Mouse (Mus musculus): ENCODE data around the gene Upk3bl. TPM values are rescaled to one million over a fixed set of nuclear protein-coding genes. Genes with fewer than 3 reads are reported as not detected.

Upk3bl gene
- polyA plus RNA-seq, 1 experiment from 2014 or later = 28.1 TPM

GRCm38 (mm10) chr5:136084891-136085651 lies 30.8 kb downstream of the Upk3bl start:
- peak overlapping the region; percentile 56; the same call in 1 of the 2 replicates for H3K9ac ChIP-seq (ENCODE audit: low read depth, low read length)
- peak overlapping the region; percentile 46 for H3K4me3 ChIP-seq (ENCODE audit: low read depth, low read length)
- peak; percentile 77 for DNase-seq (ENCODE audit: low spot score)
- 0 out of 2 replicates have a peak, but pooled peaks cover 10% of the 10 kb centered on the region for H3K4me1 ChIP-seq (ENCODE audit: control insufficient read depth, insufficient read depth, low read length)
- 12% methylated on average over 16 of the region's 21 CpGs for WGBS
- no peak overlapping the region for H3K27ac ChIP-seq (replicated peaks; ENCODE audit: low read depth, low read length)
- H3K36me3 ChIP-seq (ENCODE audit: control insufficient read depth, insufficient read depth, low read length) = no peaks in the 10 kb centered on the region
- ATAC-seq (ENCODE audit: low read depth) = peak; percentile 32; the same call in 1 of the 2 replicates
- H3K9me3 ChIP-seq (ENCODE audit: control insufficient read depth, low read length) = no peaks in the 10 kb centered on the region
- H3K27me3 ChIP-seq (replicated peaks; ENCODE audit: control insufficient read depth, insufficient read depth, low read length) = peaks cover 6% of the 10 kb centered on the region
- H3K4me2 ChIP-seq (ENCODE audit: low read depth, low read length) = peak overlapping the region; percentile 64

- H3K36me3 ChIP-seq (ENCODE audit: control insufficient read depth, insufficient read depth, low read length) = no peaks in the 10 kb centered on the region
- no peak overlapping the region for H3K27ac ChIP-seq (replicated peaks; ENCODE audit: low read depth, low read length)
- ATAC-seq (ENCODE audit: low read depth) (no peak), DNase-seq (ENCODE audit: low spot score) (no peak)
- no peak overlapping the region for H3K4me3 ChIP-seq (ENCODE audit: low read depth, low read length)
- 88% methylated on average over 8 of the region's 8 CpGs for WGBS
- no peaks in the 10 kb centered on the region for H3K9me3 ChIP-seq (ENCODE audit: control insufficient read depth, low read length)
- H3K27me3 ChIP-seq (replicated peaks; ENCODE audit: control insufficient read depth, insufficient read depth, low read length) = peaks cover 6% of the 10 kb centered on the region
- H3K9ac ChIP-seq (ENCODE audit: low read depth, low read length) = no peak overlapping the region
- H3K4me1 ChIP-seq (ENCODE audit: control insufficient read depth, insufficient read depth, low read length) = 0 out of 2 replicates have a peak, but pooled peaks cover 10% of the 10 kb centered on the region
- H3K4me2 ChIP-seq (ENCODE audit: low read depth, low read length) = no peak overlapping the region
These were observed 32.0 kb downstream of the Upk3bl start for GRCm38 (mm10) chr5:136086290-136086689.

GRCm38 (mm10) chr5:136088821-136089575 lies 34.7 kb downstream of the Upk3bl start:
- Histone ChIP-seq H3K9me3 (ENCODE audit: control insufficient read depth, low read length) (no peaks in the 10 kb centered on the region), H3K27ac (replicated peaks; ENCODE audit: low read depth, low read length) (no peak overlapping the region), H3K27me3 (replicated peaks; ENCODE audit: control insufficient read depth, insufficient read depth, low read length) (peaks cover 6% of the 10 kb centered on the region), H3K4me1 (ENCODE audit: control insufficient read depth, insufficient read depth, low read length) (0 out of 2 replicates have a peak, but pooled peaks cover 10% of the 10 kb centered on the region), H3K9ac (ENCODE audit: low read depth, low read length) (no peak overlapping the region), H3K4me3 (ENCODE audit: low read depth, low read length) (no peak overlapping the region), H3K36me3 (ENCODE audit: control insufficient read depth, insufficient read depth, low read length) (no peaks in the 10 kb centered on the region), H3K4me2 (ENCODE audit: low read depth, low read length) (no peak overlapping the region)
- 15% methylated on average over 14 of the region's 14 CpGs for WGBS
- no peak for DNase-seq (ENCODE audit: low spot score)
- no peak for ATAC-seq (ENCODE audit: low read depth)

- Histone ChIP-seq H3K9me3 (ENCODE audit: control insufficient read depth, low read length) (no peaks in the 10 kb centered on the region), H3K27ac (replicated peaks; ENCODE audit: low read depth, low read length) (no peak overlapping the region), H3K9ac (ENCODE audit: low read depth, low read length) (no peak overlapping the region), H3K4me3 (ENCODE audit: low read depth, low read length) (no peak overlapping the region), H3K4me2 (ENCODE audit: low read depth, low read length) (no peak overlapping the region), H3K4me1 (ENCODE audit: control insufficient read depth, insufficient read depth, low read length) (no peaks in the 10 kb centered on the region), H3K27me3 (replicated peaks; ENCODE audit: control insufficient read depth, insufficient read depth, low read length) (no peaks in the 10 kb centered on the region), H3K36me3 (ENCODE audit: control insufficient read depth, insufficient read depth, low read length) (no peaks in the 10 kb centered on the region)
- no peak for DNase-seq (ENCODE audit: low spot score)
- no peak for ATAC-seq (ENCODE audit: low read depth)
- WGBS = 65% methylated on average over 5 of the region's 5 CpGs
These were observed 37.6 kb downstream of the Upk3bl start for GRCm38 (mm10) chr5:136091927-136092326.

GRCm38 (mm10) chr5:136094249-136095010 lies 40.1 kb downstream of the Upk3bl start:
- Histone ChIP-seq H3K9me3 (ENCODE audit: control insufficient read depth, low read length) (no peaks in the 10 kb centered on the region), H3K9ac (ENCODE audit: low read depth, low read length) (no peak overlapping the region), H3K36me3 (ENCODE audit: control insufficient read depth, insufficient read depth, low read length) (no peaks in the 10 kb centered on the region), H3K4me2 (ENCODE audit: low read depth, low read length) (no peak overlapping the region), H3K27me3 (replicated peaks; ENCODE audit: control insufficient read depth, insufficient read depth, low read length) (no peaks in the 10 kb centered on the region), H3K4me1 (ENCODE audit: control insufficient read depth, insufficient read depth, low read length) (no peaks in the 10 kb centered on the region), H3K27ac (replicated peaks; ENCODE audit: low read depth, low read length) (no peak overlapping the region), H3K4me3 (ENCODE audit: low read depth, low read length) (no peak overlapping the region)
- ATAC-seq (ENCODE audit: low read depth) = peak; percentile 39; the same call in 1 of the 2 replicates
- WGBS = 47% methylated on average over 8 of the region's 8 CpGs
- DNase-seq (ENCODE audit: low spot score) = peak; percentile 41

GRCm38 (mm10) chr5:136095089-136095488 lies 40.8 kb downstream of the Upk3bl start:
- H3K9ac ChIP-seq (ENCODE audit: low read depth, low read length) = no peak overlapping the region
- ATAC-seq (ENCODE audit: low read depth) (no peak), DNase-seq (ENCODE audit: low spot score) (no peak)
- H3K9me3 ChIP-seq (ENCODE audit: control insufficient read depth, low read length) = no peaks in the 10 kb centered on the region
- H3K4me2 ChIP-seq (ENCODE audit: low read depth, low read length) = no peak overlapping the region
- no peak overlapping the region for H3K27ac ChIP-seq (replicated peaks; ENCODE audit: low read depth, low read length)
- H3K4me1 ChIP-seq (ENCODE audit: control insufficient read depth, insufficient read depth, low read length) = no peaks in the 10 kb centered on the region
- H3K4me3 ChIP-seq (ENCODE audit: low read depth, low read length) = no peak overlapping the region
- H3K27me3 ChIP-seq (replicated peaks; ENCODE audit: control insufficient read depth, insufficient read depth, low read length) = no peaks in the 10 kb centered on the region
- no peaks in the 10 kb centered on the region for H3K36me3 ChIP-seq (ENCODE audit: control insufficient read depth, insufficient read depth, low read length)
- 75% methylated on average over 7 of the region's 7 CpGs for WGBS

GRCm38 (mm10) chr5:136098536-136098935 lies 44.2 kb downstream of the Upk3bl start:
- DNase-seq (ENCODE audit: low spot score) (no peak), ATAC-seq (ENCODE audit: low read depth) (no peak)
- Histone ChIP-seq H3K4me1 (ENCODE audit: control insufficient read depth, insufficient read depth, low read length) (peaks cover 3% of the 10 kb centered on the region; the same call in 1 of the 2 replicates), H3K27ac (replicated peaks; ENCODE audit: low read depth, low read length) (no peak overlapping the region), H3K36me3 (ENCODE audit: control insufficient read depth, insufficient read depth, low read length) (no peaks in the 10 kb centered on the region), H3K4me2 (ENCODE audit: low read depth, low read length) (no peak overlapping the region), H3K9ac (ENCODE audit: low read depth, low read length) (no peak overlapping the region), H3K9me3 (ENCODE audit: control insufficient read depth, low read length) (no peaks in the 10 kb centered on the region), H3K4me3 (ENCODE audit: low read depth, low read length) (no peak overlapping the region), H3K27me3 (replicated peaks; ENCODE audit: control insufficient read depth, insufficient read depth, low read length) (0 out of 2 replicates have a peak, but pooled peaks cover 4% of the 10 kb centered on the region)
- 83% methylated on average over 10 of the region's 10 CpGs for WGBS

GRCm38 (mm10) chr5:136102099-136102820 lies 48.0 kb downstream of the Upk3bl start:
- ATAC-seq (ENCODE audit: low read depth) = peak; percentile 89

More at GRCm38 (mm10) chr5:136102099-136102820, 48.0 kb downstream of the Upk3bl start:
- DNase-seq (ENCODE audit: low spot score) = peak; percentile 81
- H3K27me3 ChIP-seq (replicated peaks; ENCODE audit: control insufficient read depth, insufficient read depth, low read length) = 0 out of 2 replicates have a peak, but pooled peaks cover 4% of the 10 kb centered on the region
- H3K9me3 ChIP-seq (ENCODE audit: control insufficient read depth, low read length) = no peaks in the 10 kb centered on the region
- no peak overlapping the region for H3K27ac ChIP-seq (replicated peaks; ENCODE audit: low read depth, low read length)
- peak overlapping the region; percentile 35 for H3K4me3 ChIP-seq (ENCODE audit: low read depth, low read length)
- H3K9ac ChIP-seq (ENCODE audit: low read depth, low read length) = peak overlapping the region; percentile 48
- no peaks in the 10 kb centered on the region for H3K36me3 ChIP-seq (ENCODE audit: control insufficient read depth, insufficient read depth, low read length)
- WGBS = 8% methylated on average over 35 of the region's 41 CpGs
- peak overlapping the region; percentile 57 for H3K4me2 ChIP-seq (ENCODE audit: low read depth, low read length)
- H3K4me1 ChIP-seq (ENCODE audit: control insufficient read depth, insufficient read depth, low read length) = peaks cover 3% of the 10 kb centered on the region; the same call in 1 of the 2 replicates
